Mouse (Mus musculus): ENCODE results near the gene BC048562. TPM values are rescaled to one million over a fixed set of nuclear protein-coding genes. Genes with fewer than 3 reads are reported as not detected.
A peak's percentile ranks its signal among the peaks of the same experiment; 100 is the strongest.

The BC048562 gene
- polyA plus RNA-seq, 1 experiment from 2014 or later = not detected

GRCm38 (mm10) chr9:108403081-108403480 is 33.2 kb upstream of the BC048562 start:
- no peak for ATAC-seq
- Histone ChIP-seq H3K4me1 (replicated peaks; ENCODE audit: control insufficient read depth, insufficient read depth, low read length) (peaks cover 12% of the 10 kb centered on the region), H3K9me3 (ENCODE audit: control insufficient read depth, low read length) (no peaks in the 10 kb centered on the region), H3K4me3 (replicated peaks; ENCODE audit: low read length) (no peak overlapping the region), H3K27me3 (replicated peaks; ENCODE audit: control insufficient read depth, insufficient read depth, low read length) (no peaks in the 10 kb centered on the region), H3K4me2 (ENCODE audit: low read length) (no peak overlapping the region), H3K36me3 (ENCODE audit: control insufficient read depth, insufficient read depth) (no peaks in the 10 kb centered on the region), H3K9ac (replicated peaks; ENCODE audit: low read depth, low read length) (no peak overlapping the region), H3K27ac (ENCODE audit: low read length) (no peak overlapping the region)
- WGBS = 85% methylated on average over 4 of the region's 4 CpGs

- no peak for ATAC-seq
- no peak overlapping the region for H3K27ac ChIP-seq (ENCODE audit: low read length)
- H3K36me3 ChIP-seq (ENCODE audit: control insufficient read depth, insufficient read depth) = no peaks in the 10 kb centered on the region
- H3K4me3 ChIP-seq (replicated peaks; ENCODE audit: low read length) = no peak overlapping the region
- no peaks in the 10 kb centered on the region for H3K9me3 ChIP-seq (ENCODE audit: control insufficient read depth, low read length)
- H3K4me2 ChIP-seq (ENCODE audit: low read length) = no peak overlapping the region
- H3K27me3 ChIP-seq (replicated peaks; ENCODE audit: control insufficient read depth, insufficient read depth, low read length) = no peaks in the 10 kb centered on the region
- H3K4me1 ChIP-seq (replicated peaks; ENCODE audit: control insufficient read depth, insufficient read depth, low read length) = peaks cover 12% of the 10 kb centered on the region
- WGBS = 91% methylated on average over 8 of the region's 8 CpGs
- H3K9ac ChIP-seq (replicated peaks; ENCODE audit: low read depth, low read length) = no peak overlapping the region
Observed at GRCm38 (mm10) chr9:108404451-108404850, 31.8 kb upstream of the BC048562 start.

- no peaks in the 10 kb centered on the region for H3K9me3 ChIP-seq (ENCODE audit: control insufficient read depth, low read length)
Observed at GRCm38 (mm10) chr9:108409535-108409934, 26.7 kb upstream of the BC048562 start.

GRCm38 (mm10) chr9:108411381-108411942 is 24.8 kb upstream of the BC048562 start:
- no peak for ATAC-seq
- H3K4me3 ChIP-seq (replicated peaks; ENCODE audit: low read length) = no peak overlapping the region
- WGBS = 58% methylated on average over 9 of the region's 9 CpGs
- no peaks in the 10 kb centered on the region for H3K9me3 ChIP-seq (ENCODE audit: control insufficient read depth, low read length)
- H3K27me3 ChIP-seq (replicated peaks; ENCODE audit: control insufficient read depth, insufficient read depth, low read length) = no peaks in the 10 kb centered on the region
- H3K4me2 ChIP-seq (ENCODE audit: low read length) = no peak overlapping the region
- no peaks in the 10 kb centered on the region for H3K36me3 ChIP-seq (ENCODE audit: control insufficient read depth, insufficient read depth)
- H3K4me1 ChIP-seq (replicated peaks; ENCODE audit: control insufficient read depth, insufficient read depth, low read length) = peaks cover 4% of the 10 kb centered on the region; the same call in 1 of the 2 replicates
- H3K9ac ChIP-seq (replicated peaks; ENCODE audit: low read depth, low read length) = no peak overlapping the region
- no peak overlapping the region for H3K27ac ChIP-seq (ENCODE audit: low read length)

More at GRCm38 (mm10) chr9:108409535-108409934, 26.7 kb upstream of the BC048562 start:
- no peak overlapping the region for H3K4me3 ChIP-seq (replicated peaks; ENCODE audit: low read length)
- no peaks in the 10 kb centered on the region for H3K27me3 ChIP-seq (replicated peaks; ENCODE audit: control insufficient read depth, insufficient read depth, low read length)
- no peak overlapping the region for H3K27ac ChIP-seq (ENCODE audit: low read length)
- no peak overlapping the region for H3K4me2 ChIP-seq (ENCODE audit: low read length)
- no peak overlapping the region for H3K9ac ChIP-seq (replicated peaks; ENCODE audit: low read depth, low read length)
- H3K36me3 ChIP-seq (ENCODE audit: control insufficient read depth, insufficient read depth) = no peaks in the 10 kb centered on the region
- ATAC-seq = no peak
- 92% methylated on average over 4 of the region's 4 CpGs for WGBS
- peaks cover 4% of the 10 kb centered on the region; the same call in 1 of the 2 replicates for H3K4me1 ChIP-seq (replicated peaks; ENCODE audit: control insufficient read depth, insufficient read depth, low read length)

- ATAC-seq = no peak
- H3K27me3 ChIP-seq (replicated peaks; ENCODE audit: control insufficient read depth, insufficient read depth, low read length) = no peaks in the 10 kb centered on the region
Observed at GRCm38 (mm10) chr9:108412221-108412620, 24.1 kb upstream of the BC048562 start.

GRCm38 (mm10) chr9:108428384-108428783 is 7.9 kb upstream of the BC048562 start, which contains the start of gene Ccdc36:
TSS of gene Ccdc36 (minus strand) at chr9:108428484.
- Histone ChIP-seq H3K27ac (ENCODE audit: low read length) (no peak within 1 kb of the TSS), H3K4me2 (ENCODE audit: low read length) (no peak within 1 kb of the TSS), H3K36me3 (ENCODE audit: control insufficient read depth, insufficient read depth) (no peaks in the 10 kb centered on the region), H3K9me3 (ENCODE audit: control insufficient read depth, low read length) (no peaks in the 10 kb centered on the region), H3K4me3 (replicated peaks; ENCODE audit: low read length) (no peak within 1 kb of the TSS), H3K27me3 (replicated peaks; ENCODE audit: control insufficient read depth, insufficient read depth, low read length) (no peaks in the 10 kb centered on the region), H3K9ac (replicated peaks; ENCODE audit: low read depth, low read length) (no peak within 1 kb of the TSS), H3K4me1 (replicated peaks; ENCODE audit: control insufficient read depth, insufficient read depth, low read length) (no peaks in the 10 kb centered on the region)
- no peak for ATAC-seq

More at GRCm38 (mm10) chr9:108412221-108412620, 24.1 kb upstream of the BC048562 start:
- Histone ChIP-seq H3K4me3 (replicated peaks; ENCODE audit: low read length) (no peak overlapping the region), H3K27ac (ENCODE audit: low read length) (no peak overlapping the region), H3K36me3 (ENCODE audit: control insufficient read depth, insufficient read depth) (no peaks in the 10 kb centered on the region), H3K9ac (replicated peaks; ENCODE audit: low read depth, low read length) (no peak overlapping the region), H3K4me1 (replicated peaks; ENCODE audit: control insufficient read depth, insufficient read depth, low read length) (peaks cover 4% of the 10 kb centered on the region; the same call in 1 of the 2 replicates), H3K9me3 (ENCODE audit: control insufficient read depth, low read length) (no peaks in the 10 kb centered on the region), H3K4me2 (ENCODE audit: low read length) (no peak overlapping the region)
- WGBS = 88% methylated on average over 1 of the region's 1 CpGs

GRCm38 (mm10) chr9:108431431-108432067 is 4.7 kb upstream of the BC048562 start:
- H3K4me3 ChIP-seq (replicated peaks; ENCODE audit: low read length) = peak overlapping the region; percentile 25
- no peaks in the 10 kb centered on the region for H3K27me3 ChIP-seq (replicated peaks; ENCODE audit: control insufficient read depth, insufficient read depth, low read length)
- H3K36me3 ChIP-seq (ENCODE audit: control insufficient read depth, insufficient read depth) = no peaks in the 10 kb centered on the region
- H3K27ac ChIP-seq (ENCODE audit: low read length) = no peak overlapping the region
- H3K4me2 ChIP-seq (ENCODE audit: low read length) = peak overlapping the region; percentile 38
- no peaks in the 10 kb centered on the region for H3K9me3 ChIP-seq (ENCODE audit: control insufficient read depth, low read length)
- peak; percentile 71 for ATAC-seq
- WGBS = 50% methylated on average over 32 of the region's 32 CpGs
- no peaks in the 10 kb centered on the region for H3K4me1 ChIP-seq (replicated peaks; ENCODE audit: control insufficient read depth, insufficient read depth, low read length)
- H3K9ac ChIP-seq (replicated peaks; ENCODE audit: low read depth, low read length) = no peak overlapping the region

- Histone ChIP-seq H3K4me2 (ENCODE audit: low read length) (no peak overlapping the region), H3K27me3 (replicated peaks; ENCODE audit: control insufficient read depth, insufficient read depth, low read length) (no peaks in the 10 kb centered on the region), H3K27ac (ENCODE audit: low read length) (no peak overlapping the region), H3K4me3 (replicated peaks; ENCODE audit: low read length) (no peak overlapping the region), H3K4me1 (replicated peaks; ENCODE audit: control insufficient read depth, insufficient read depth, low read length) (peaks cover 26% of the 10 kb centered on the region), H3K9me3 (ENCODE audit: control insufficient read depth, low read length) (no peaks in the 10 kb centered on the region), H3K36me3 (ENCODE audit: control insufficient read depth, insufficient read depth) (no peaks in the 10 kb centered on the region), H3K9ac (replicated peaks; ENCODE audit: low read depth, low read length) (no peak overlapping the region)
- peak; percentile 41 for ATAC-seq
- 72% methylated on average over 6 of the region's 6 CpGs for WGBS
Observed at GRCm38 (mm10) chr9:108439176-108439575, 2.9 kb downstream of the BC048562 start.

GRCm38 (mm10) chr9:108440485-108440884 is 4.2 kb downstream of the BC048562 start:
- Histone ChIP-seq H3K4me1 (replicated peaks; ENCODE audit: control insufficient read depth, insufficient read depth, low read length) (peaks cover 26% of the 10 kb centered on the region), H3K27ac (ENCODE audit: low read length) (0 out of 2 replicates have a peak overlapping the region, but pooled peaks have one; percentile 6)
- 69% methylated on average over 5 of the region's 5 CpGs for WGBS

More at GRCm38 (mm10) chr9:108440485-108440884, 4.2 kb downstream of the BC048562 start:
- H3K36me3 ChIP-seq (ENCODE audit: control insufficient read depth, insufficient read depth) = no peaks in the 10 kb centered on the region
- no peak for ATAC-seq
- no peak overlapping the region for H3K4me2 ChIP-seq (ENCODE audit: low read length)
- H3K9me3 ChIP-seq (ENCODE audit: control insufficient read depth, low read length) = no peaks in the 10 kb centered on the region
- H3K9ac ChIP-seq (replicated peaks; ENCODE audit: low read depth, low read length) = no peak overlapping the region
- no peaks in the 10 kb centered on the region for H3K27me3 ChIP-seq (replicated peaks; ENCODE audit: control insufficient read depth, insufficient read depth, low read length)
- no peak overlapping the region for H3K4me3 ChIP-seq (replicated peaks; ENCODE audit: low read length)

Measured in forebrain, embryonic 16.5 days (tissue).